Mouse (Mus musculus) spleen, adult 2 months (tissue): Measurements from ENCODE around the gene Fam25c.

Experiments used
- CTCF ChIP-seq: fragments of 200-500 bp; IDR thresholded peaks from 2 replicates; pipeline ENCODE4 v1.5.1; 2011; ENCODE audit warnings: mild to moderate bottlenecking, inconsistent platforms; ENCODE audit not compliant: insufficient read depth, insufficient read length, insufficient replicate concordance; ENCODE audit errors: extremely low read depth
- POLR2A ChIP-seq: fragments of 200-500 bp; IDR thresholded peaks from 2 replicates; pipeline ENCODE4 v1.6.1; 2011; ENCODE audit warnings: low read depth, low read length, inconsistent platforms

GRCm38 (mm10) chr14:34314796-34315195 is 40.4 kb downstream of the Fam25c start:
- TF ChIP-seq CTCF (no peak), POLR2A (no peak)
